ENCODE assay signal across 9 mouse cellular contexts in genomic region chr3:89278107-89278506, GRCm38 (mm10). TPM values are rescaled to one million over a fixed set of nuclear protein-coding genes. Genes with fewer than 3 reads are reported as not detected.
A peak's percentile ranks its signal among the peaks of the same experiment; 100 is the strongest.
DNase-seq lines count a peak whose midpoint lies in the region; ATAC-seq and TF ChIP-seq lines count a peak whose summit lies in the region.
"Had no signal": no experiment of that assay in that cellular context is flagged by ENCODE, and none has a peak within 500 bp of the region (broad histone marks: within the 10 kb centered on the region; RNA-seq: fewer than 3 reads in every experiment).

No protein-coding gene starts in this region.

- H3K27ac ChIP-seq in neural tube, embryonic 11.5 days (ENCODE audit: low read depth, low read length), result no peak overlapping the region
- peak overlapping the region; percentile 99 for H3K27ac ChIP-seq in heart, adult 2 months
- peak overlapping the region; percentile 94 for H3K27ac ChIP-seq in liver, postnatal 0 days (ENCODE audit: low read depth)

- H3K4me2 ChIP-seq in neural tube, embryonic 11.5 days (ENCODE audit: low read depth), result peak overlapping the region; percentile 19; the same call in 1 of the 2 replicates
- H3K4me2 ChIP-seq in liver, postnatal 0 days (ENCODE audit: low read depth, low read length), result peak overlapping the region; percentile 73

- no peak for ATAC-seq in neural tube, embryonic 11.5 days (ENCODE audit: insufficient read depth, low FRiP score, low TSS enrichment)
- peak; percentile 38 for ATAC-seq in liver, postnatal 0 days

- DNase-seq in neural tube, embryonic 11.5 days (ENCODE audit: low spot score), result no peak
- no peak for DNase-seq in neural tube, embryonic 10.5 days (ENCODE audit: extremely low spot score, low spot score)
- peak; percentile 76 to 85 for DNase-seq in heart, adult 2 months
- peak; percentile 90 for DNase-seq in kidney, adult 11 months
- DNase-seq in liver, postnatal 0 days, result peak; percentile 61
- no peak for DNase-seq in spleen, postnatal 14 days (ENCODE audit: low spot score in 2 of 2)
- DNase-seq in frontal cortex, postnatal 10 days (ENCODE audit: low spot score in 2 of 2), result no peak
- no peak for DNase-seq in layer of hippocampus, adult 11-12 months (ENCODE audit: low spot score)

- no peak overlapping the region for H3K9ac ChIP-seq in neural tube, embryonic 11.5 days (ENCODE audit: low read length)
- H3K9ac ChIP-seq in heart, adult 2 months (ENCODE audit: low read depth, low read length), result peak overlapping the region; percentile 82
- peak overlapping the region; percentile 74 for H3K9ac ChIP-seq in liver, postnatal 0 days (replicated peaks)

- no peak for TF ChIP-seq CTCF in heart, adult 2 months (IDR thresholded peaks at IDR 0.05)
- no peak for TF ChIP-seq CTCF in liver, postnatal 0 days (IDR thresholded peaks at IDR 0.05; ENCODE audit: low read depth)

- H3K4me3 ChIP-seq in neural tube, embryonic 11.5 days (ENCODE audit: low read depth, low read length), result peak overlapping the region; percentile 6; the same call in 1 of the 2 replicates
- peak overlapping the region; percentile 84 for H3K4me3 ChIP-seq in heart, adult 2 months
- peak overlapping the region; percentile 57 for H3K4me3 ChIP-seq in liver, postnatal 0 days (ENCODE audit: low read depth, low read length)

- peaks cover 14% of the 10 kb centered on the region for H3K4me1 ChIP-seq in neural tube, embryonic 11.5 days (ENCODE audit: control insufficient read depth, insufficient read depth, low read length)
- peaks cover 15% of the 10 kb centered on the region for H3K4me1 ChIP-seq in heart, adult 2 months (ENCODE audit: control insufficient read depth, insufficient read depth, low read length)
- peaks cover 6% of the 10 kb centered on the region for H3K4me1 ChIP-seq in liver, postnatal 0 days (ENCODE audit: insufficient read depth)

- H3K9me3 ChIP-seq in neural tube, embryonic 11.5 days (ENCODE audit: control insufficient read depth, low read length), result no peaks in the 10 kb centered on the region
- H3K9me3 ChIP-seq in liver, postnatal 0 days (ENCODE audit: low read length), result no peaks in the 10 kb centered on the region

- 44% methylated on average over 7 of the region's 7 CpGs for WGBS in neural tube, embryonic 11.5 days
- 28% methylated on average over 7 of the region's 7 CpGs for WGBS in heart, adult 2 months
- WGBS in liver, postnatal 0 days (ENCODE audit: insufficient replicate concordance), result 44% methylated on average over 6 of the region's 7 CpGs

- peak; percentile 68 for TF ChIP-seq POLR2A in heart, adult 2 months (IDR thresholded peaks at IDR 0.05; ENCODE audit: insufficient read depth, low read depth, low read length)

- H3K79me2 ChIP-seq in heart, adult 2 months (replicated peaks; ENCODE audit: control insufficient read depth, insufficient read depth, low read length), result no peaks in the 10 kb centered on the region

- H3K27me3 ChIP-seq in neural tube, embryonic 11.5 days (ENCODE audit: control insufficient read depth, insufficient read depth, low read length), result peaks cover 27% of the 10 kb centered on the region
- no peaks in the 10 kb centered on the region for H3K27me3 ChIP-seq in heart, adult 2 months (ENCODE audit: control insufficient read depth, insufficient read depth, low read length)
- H3K27me3 ChIP-seq in liver, postnatal 0 days (ENCODE audit: insufficient read depth, low read length), result peaks cover 26% of the 10 kb centered on the region
- H3K27me3 ChIP-seq: Patski had no signal

- intact Hi-C loops in heart, adult 2 months (cut with DNase I), result loop anchor here (1.0 to 2.0 kb wide), 2 partner anchors 27 to 71 kb away; partner anchors contain the start of gene Adam15

- peak; percentile 96 for TF ChIP-seq EP300 in heart, adult 2 months (IDR thresholded peaks at IDR 0.05; ENCODE audit: insufficient read depth, low read depth, low read length)
- TF ChIP-seq EP300 in liver, postnatal 0 days (IDR thresholded peaks at IDR 0.05; ENCODE audit: low read depth), result 0 out of 2 replicates have a peak, but pooled peaks have one; percentile 34

- H3K36me3 ChIP-seq in neural tube, embryonic 11.5 days (ENCODE audit: control insufficient read depth, insufficient read depth, low read length), result no peaks in the 10 kb centered on the region
- H3K36me3 ChIP-seq in heart, adult 2 months (ENCODE audit: control insufficient read depth, insufficient read depth, low read length), result peaks cover 18% of the 10 kb centered on the region
- peaks cover 7% of the 10 kb centered on the region; the same call in 1 of the 2 replicates for H3K36me3 ChIP-seq in liver, postnatal 0 days (replicated peaks; ENCODE audit: insufficient read depth, low read length)

RNA-seq across cellular contexts. Expression of gene Efna1, which starts 2.8 kb away (rescaled TPM):
- 13.7 and 15.9 TPM in 2 replicates for polyA plus RNA-seq in neural tube, embryonic 11.5 days (2014; fragmentation: Nextera tagmentation; extraction: Ambion mirVana)
- 10 to 100 TPM; 22.6 to 28.4 TPM for total RNA-seq in heart, adult 2 months (2021)
- polyA plus RNA-seq in heart, adult 2 months (2012; rRNA removed), result 39.6 and 44.4 TPM in 2 replicates
- polyA plus RNA-seq in liver, postnatal 0 days (2015; fragmentation: Nextera tagmentation; extraction: Ambion mirVana), result 22.1 and 27.8 TPM in 2 replicates

RNA-seq across cellular contexts. Expression of gene Slc50a1, which starts 7.7 kb away (rescaled TPM):
- 33.8 and 37.6 TPM in 2 replicates for polyA plus RNA-seq in neural tube, embryonic 11.5 days (2014; fragmentation: Nextera tagmentation; extraction: Ambion mirVana)
- 10 to 100 TPM; 17.3 to 23.3 TPM for total RNA-seq in heart, adult 2 months (2021)
- 105 and 111 TPM in 2 replicates for polyA plus RNA-seq in heart, adult 2 months (2012; rRNA removed)
- polyA plus RNA-seq in liver, postnatal 0 days (2015; fragmentation: Nextera tagmentation; extraction: Ambion mirVana), result 18.3 and 19.6 TPM in 2 replicates

RNA-seq across cellular contexts. Expression of gene Dpm3, which starts 18.9 kb away (rescaled TPM):
- 86.1 and 88.5 TPM in 2 replicates for polyA plus RNA-seq in neural tube, embryonic 11.5 days (2014; fragmentation: Nextera tagmentation; extraction: Ambion mirVana)
- 10 to 100 TPM; 54.3 to 58.2 TPM for total RNA-seq in heart, adult 2 months (2021)
- polyA plus RNA-seq in heart, adult 2 months (2012; rRNA removed), result 140 and 160 TPM in 2 replicates
- 63.2 and 73.2 TPM in 2 replicates for polyA plus RNA-seq in liver, postnatal 0 days (2015; fragmentation: Nextera tagmentation; extraction: Ambion mirVana)

RNA-seq across cellular contexts. Expression of gene Trim46, which starts 32.0 kb away (rescaled TPM):
- 11.6 and 12.8 TPM in 2 replicates for polyA plus RNA-seq in neural tube, embryonic 11.5 days (2014; fragmentation: Nextera tagmentation; extraction: Ambion mirVana)
- under 1 TPM; 0.39 to 0.96 TPM for total RNA-seq in heart, adult 2 months (2021)
- 1.4 and 1.9 TPM in 2 replicates for polyA plus RNA-seq in heart, adult 2 months (2012; rRNA removed)
- polyA plus RNA-seq in liver, postnatal 0 days (2015; fragmentation: Nextera tagmentation; extraction: Ambion mirVana), result 0.06 and 0.21 TPM in 2 replicates

RNA-seq across cellular contexts. Expression of gene Krtcap2, which starts 32.3 kb away (rescaled TPM):
- 237 and 255 TPM in 2 replicates for polyA plus RNA-seq in neural tube, embryonic 11.5 days (2014; fragmentation: Nextera tagmentation; extraction: Ambion mirVana)
- total RNA-seq in heart, adult 2 months (2021), result 10 to 100 TPM; 80.7 to 95.7 TPM
- 84.3 and 116 TPM in 2 replicates for polyA plus RNA-seq in heart, adult 2 months (2012; rRNA removed)
- 141 TPM in 2 replicates for polyA plus RNA-seq in liver, postnatal 0 days (2015; fragmentation: Nextera tagmentation; extraction: Ambion mirVana)

Comparison
In these comparisons a context has a peak if more than half of its experiments do, and no peak if none do; other contexts are left out.
1. DNase-seq: peak in heart, adult 2 months (2 of 2), kidney, adult 11 months (single experiment) and liver, postnatal 0 days (single experiment); none in neural tube, embryonic 11.5 days (single experiment), neural tube, embryonic 10.5 days (single experiment), spleen, postnatal 14 days (0 of 2), frontal cortex, postnatal 10 days (0 of 2) and layer of hippocampus, adult 11-12 months (single experiment).
2. H3K4me3 ChIP-seq: peak in every context shown above with its lines; median percentile 84 in heart, adult 2 months; 57 in liver, postnatal 0 days; 6 in neural tube, embryonic 11.5 days.